25 mouse cellular contexts compared by ENCODE assay signal in genomic region chr5:143819906-143820660, GRCm38 (mm10). TPM values are rescaled to one million over a fixed set of nuclear protein-coding genes. Genes with fewer than 3 reads are reported as not detected.
A peak's percentile ranks its signal among the peaks of the same experiment; 100 is the strongest.
DNase-seq lines count a peak whose midpoint lies in the region; ATAC-seq lines count a peak whose summit lies in the region.
"Had no signal": no experiment of that assay in that cellular context is flagged by ENCODE, and none has a peak within 500 bp of the region (broad histone marks: within the 10 kb centered on the region; RNA-seq: fewer than 3 reads in every experiment).

No protein-coding gene starts in this region.

- peak overlapping the region; percentile 91 for H3K4me2 ChIP-seq in liver, embryonic 12.5 days
- H3K4me2 ChIP-seq: limb, embryonic 15.5 days; midbrain, embryonic 12.5 days; neural tube, embryonic 15.5 days had no signal

- no peaks in the 10 kb centered on the region for H3K9me3 ChIP-seq in heart, embryonic 10.5 days
- H3K9me3 ChIP-seq in liver, embryonic 12.5 days (replicated peaks) = no peaks in the 10 kb centered on the region
- H3K9me3 ChIP-seq: embryonic facial prominence, embryonic 10.5 days; hindbrain, embryonic 13.5 days; limb, embryonic 15.5 days; midbrain, embryonic 12.5 days; neural tube, embryonic 15.5 days had no signal

- 88% methylated on average over 24 of the region's 24 CpGs for WGBS in heart, embryonic 10.5 days
- 86% methylated on average over 24 of the region's 24 CpGs for WGBS in liver, embryonic 12.5 days (ENCODE audit: insufficient replicate concordance)

- peak overlapping the region; percentile 24; the same call in 1 of the 2 replicates for H3K4me3 ChIP-seq in heart, embryonic 10.5 days
- peak overlapping the region; percentile 99 for H3K4me3 ChIP-seq in liver, embryonic 12.5 days
- H3K4me3 ChIP-seq: left cerebral cortex, adult 2 months; limb, embryonic 15.5 days; midbrain, embryonic 12.5 days; neural tube, embryonic 15.5 days had no signal

- ATAC-seq in liver, embryonic 12.5 days = no peak
- ATAC-seq: forebrain, postnatal 0 days; inflammation-experienced regulatory T-cells, adult 6 months had no signal

- H3K36me3 ChIP-seq in heart, embryonic 10.5 days = no peaks in the 10 kb centered on the region
- H3K36me3 ChIP-seq in liver, embryonic 12.5 days = peaks cover 17% of the 10 kb centered on the region
- H3K36me3 ChIP-seq: embryonic facial prominence, embryonic 10.5 days; hindbrain, embryonic 13.5 days; limb, embryonic 15.5 days; midbrain, embryonic 12.5 days; neural tube, embryonic 15.5 days had no signal

- peak overlapping the region; percentile 96 for H3K9ac ChIP-seq in liver, embryonic 12.5 days
- H3K9ac ChIP-seq: forebrain, postnatal 0 days; limb, embryonic 15.5 days; midbrain, embryonic 12.5 days had no signal

- peaks cover 9% of the 10 kb centered on the region; the same call in 1 of the 2 replicates for H3K4me1 ChIP-seq in heart, embryonic 10.5 days
- peaks cover 24% of the 10 kb centered on the region for H3K4me1 ChIP-seq in liver, embryonic 12.5 days

- H3K27me3 ChIP-seq in heart, embryonic 10.5 days (ENCODE audit: insufficient read depth, poor library complexity, severe bottlenecking) = no peaks in the 10 kb centered on the region
- no peaks in the 10 kb centered on the region for H3K27me3 ChIP-seq in liver, embryonic 12.5 days (replicated peaks)
- H3K27me3 ChIP-seq: hindbrain, embryonic 13.5 days; limb, embryonic 15.5 days; midbrain, embryonic 12.5 days; neural tube, embryonic 15.5 days had no signal

- H3K27ac ChIP-seq in heart, embryonic 10.5 days = no peak overlapping the region
- H3K27ac ChIP-seq in liver, embryonic 12.5 days = peak overlapping the region; percentile 99
- H3K27ac ChIP-seq: embryonic facial prominence, embryonic 10.5 days; hindbrain, embryonic 13.5 days; left cerebral cortex, adult 2 months; limb, embryonic 15.5 days; midbrain, embryonic 12.5 days; neural tube, embryonic 15.5 days had no signal

- DNase-seq in heart, embryonic 10.5 days (ENCODE audit: low spot score) = peak; percentile 72
- DNase-seq in heart, postnatal 10 days = no peak
- DNase-seq in spleen, postnatal 10 days (ENCODE audit: low spot score in 2 of 2) = peak; percentile 19 to 26
- DNase-seq in spleen, postnatal 14 days (ENCODE audit: low spot score in 2 of 2) = no peak
- DNase-seq in adrenal gland, adult 2 months = no peak
- DNase-seq in thymus, postnatal 14 days = no peak
- DNase-seq: adrenal gland, adult 8-10 months; cerebellum, adult 2 months; forebrain, postnatal 0 days; gastrocnemius, postnatal 14 days; heart, adult 18-20 months; kidney, adult 8-10 months; kidney, postnatal 10 days; left cerebral cortex, postnatal 4 days; lung, postnatal 10 days; right cerebral cortex, adult 18-20 months; right cerebral cortex, postnatal 4 days had no signal

- intact Hi-C loops in heart, postnatal 10 days (cut with DNase I) = no loop called here

RNA-seq across cellular contexts. Expression of gene Eif2ak1, which starts 2.5 kb away (rescaled TPM):
- 38.0 and 41.0 TPM in 2 replicates for polyA plus RNA-seq in heart, embryonic 10.5 days (2016; fragmentation: Nextera tagmentation; extraction: Ambion mirVana)
- 10 to 100 TPM; 19.9 to 21.9 TPM for total RNA-seq in heart, postnatal 10 days (2021)
- polyA plus RNA-seq in liver, embryonic 12.5 days (2016; fragmentation: Nextera tagmentation; extraction: Ambion mirVana) = 109 and 110 TPM in 2 replicates
- 10 to 100 TPM; 38.4 to 38.8 TPM for total RNA-seq in adrenal gland, adult 2 months (2021)
- polyA plus RNA-seq in adrenal gland, adult 2 months (2012; rRNA removed) = 20.2 and 25.6 TPM in 2 replicates

Comparison
In these comparisons a context has a peak if more than half of its experiments do, and no peak if none do; other contexts are left out.
1. DNase-seq: peak in heart, embryonic 10.5 days (single experiment) and spleen, postnatal 10 days (2 of 2); none in heart, postnatal 10 days (0 of 2), spleen, postnatal 14 days (0 of 2), adrenal gland, adult 2 months (single experiment) and thymus, postnatal 14 days (single experiment).